Mouse (Mus musculus): ENCODE measurements around the gene Map3k15.

- TF ChIP-seq POLR2A (IDR thresholded peaks at IDR 0.05; ENCODE audit: borderline replicate concordance, control insufficient read depth, low read depth, low read length) (no peak), CTCF (IDR thresholded peaks at IDR 0.05; ENCODE audit: control insufficient read depth, insufficient read depth, low read length) (no peak)
These were observed 65.1 kb downstream of the Map3k15 start for GRCm38 (mm10) chrX:160053306-160053705.

All from bone marrow, adult 2 months (tissue).